10 mouse cellular contexts compared by ENCODE assay signal in genomic region chr17:56337190-56337589, GRCm38 (mm10). TPM values are rescaled to one million over a fixed set of nuclear protein-coding genes. Genes with fewer than 3 reads are reported as not detected.
A peak's percentile ranks its signal among the peaks of the same experiment; 100 is the strongest.
DNase-seq lines count a peak whose midpoint lies in the region; ATAC-seq and TF ChIP-seq lines count a peak whose summit lies in the region.
"Had no signal": no experiment of that assay in that cellular context is flagged by ENCODE, and none has a peak within 500 bp of the region (broad histone marks: within the 10 kb centered on the region; RNA-seq: fewer than 3 reads in every experiment).

No protein-coding gene starts in this region.

- no peaks in the 10 kb centered on the region for H3K9me3 ChIP-seq in forebrain, embryonic 11.5 days (ENCODE audit: control insufficient read depth, low read length)
- no peaks in the 10 kb centered on the region for H3K9me3 ChIP-seq in forebrain, embryonic 15.5 days

- TF ChIP-seq CTCF in bone marrow, adult 2 months (IDR thresholded peaks at IDR 0.05; ENCODE audit: control insufficient read depth, insufficient read depth, low read length), result peak; percentile 49; the same call in 1 of the 2 replicates
- peak; percentile 79 for TF ChIP-seq CTCF in gastrocnemius, adult 2 months (IDR thresholded peaks at IDR 0.05)
- TF ChIP-seq CTCF in lung, adult 2 months (IDR thresholded peaks at IDR 0.05; ENCODE audit: insufficient read depth, low read length), result peak; percentile 68
- TF ChIP-seq CTCF in small intestine, adult 2 months (IDR thresholded peaks at IDR 0.05; ENCODE audit: extremely low read depth, insufficient read length, insufficient replicate concordance, low read depth, low read length), result peak; percentile 69

- no peak overlapping the region for H3K4me2 ChIP-seq in forebrain, embryonic 11.5 days (ENCODE audit: low read depth, low read length, severe bottlenecking)
- H3K4me2 ChIP-seq in forebrain, embryonic 15.5 days (replicated peaks), result no peak overlapping the region

- WGBS in forebrain, embryonic 11.5 days, result 72% methylated on average over 4 of the region's 4 CpGs
- WGBS in forebrain, embryonic 15.5 days, result 52% methylated on average over 4 of the region's 4 CpGs
- WGBS in bone marrow, adult 2 months, result 7% methylated on average over 4 of the region's 4 CpGs
- whole genome bisulfite sequencing in lung, adult 2 months, result 11% methylated on average over 4 of the region's 4 CpGs
- 12% methylated on average over 4 of the region's 4 CpGs for WGBS in small intestine, adult 2 months

- H3K27me3 ChIP-seq in forebrain, embryonic 11.5 days (ENCODE audit: control insufficient read depth, insufficient read depth, low read length), result no peaks in the 10 kb centered on the region
- no peaks in the 10 kb centered on the region for H3K27me3 ChIP-seq in forebrain, embryonic 15.5 days
- H3K27me3 ChIP-seq in small intestine, adult 2 months (ENCODE audit: control insufficient read depth, insufficient read depth, low read length), result no peaks in the 10 kb centered on the region

- no peaks in the 10 kb centered on the region for H3K36me3 ChIP-seq in forebrain, embryonic 11.5 days (ENCODE audit: control insufficient read depth, insufficient read depth, low read length)
- H3K36me3 ChIP-seq in forebrain, embryonic 15.5 days, result no peaks in the 10 kb centered on the region
- no peaks in the 10 kb centered on the region for H3K36me3 ChIP-seq in small intestine, adult 2 months (ENCODE audit: control insufficient read depth, insufficient read depth, low read length)

- no peak overlapping the region for H3K9ac ChIP-seq in forebrain, embryonic 11.5 days (ENCODE audit: low read length)
- no peak overlapping the region for H3K9ac ChIP-seq in forebrain, embryonic 15.5 days (replicated peaks)

- H3K4me3 ChIP-seq in forebrain, embryonic 11.5 days (ENCODE audit: low read depth, low read length), result no peak overlapping the region
- no peak overlapping the region for H3K4me3 ChIP-seq in forebrain, embryonic 15.5 days
- H3K4me3 ChIP-seq in bone marrow, adult 2 months (replicated peaks; ENCODE audit: control insufficient read depth, low read depth, low read length), result no peak overlapping the region
- no peak overlapping the region for H3K4me3 ChIP-seq in gastrocnemius, adult 2 months
- no peak overlapping the region for H3K4me3 ChIP-seq in lung, adult 2 months (replicated peaks; ENCODE audit: extremely low read depth, low read depth, low read length)
- H3K4me3 ChIP-seq in small intestine, adult 2 months (ENCODE audit: low read depth, low read length), result no peak overlapping the region

- TF ChIP-seq POLR2A in bone marrow, adult 2 months (IDR thresholded peaks at IDR 0.05; ENCODE audit: borderline replicate concordance, control insufficient read depth, low read depth, low read length), result no peak
- TF ChIP-seq POLR2A in lung, adult 2 months (IDR thresholded peaks at IDR 0.05; ENCODE audit: borderline replicate concordance, extremely low read depth, low read depth, low read length), result no peak
- no peak for TF ChIP-seq POLR2A in small intestine, adult 2 months (IDR thresholded peaks at IDR 0.05; ENCODE audit: low read depth, low read length)

- ATAC-seq in forebrain, embryonic 11.5 days (replicated peaks; ENCODE audit: low FRiP score), result no peak
- ATAC-seq in forebrain, embryonic 15.5 days (replicated peaks), result no peak

- DNase-seq in forebrain, embryonic 11.5 days (ENCODE audit: low spot score), result peak; percentile 71
- peak; percentile 65 for DNase-seq in A20 (ENCODE audit: low read depth, low spot score)
- DNase-seq in gastrocnemius, adult 2 months, result peak; percentile 67
- peak; percentile 69 to 76 for DNase-seq in kidney, adult 8-10 months
- peak; percentile 47 for DNase-seq in lung, adult 2 months

- 0 out of 2 replicates have a peak, but pooled peaks cover 2% of the 10 kb centered on the region for H3K4me1 ChIP-seq in forebrain, embryonic 11.5 days (replicated peaks; ENCODE audit: control insufficient read depth, insufficient read depth, low read length)
- H3K4me1 ChIP-seq in forebrain, embryonic 15.5 days, result peaks cover 25% of the 10 kb centered on the region
- H3K4me1 ChIP-seq in bone marrow, adult 2 months (ENCODE audit: control insufficient read depth, insufficient read depth, low read length), result peaks cover 2% of the 10 kb centered on the region; the same call in 1 of the 2 replicates
- peaks cover 20% of the 10 kb centered on the region for H3K4me1 ChIP-seq in lung, adult 2 months (ENCODE audit: control insufficient read depth, insufficient read depth, low read length)
- peaks cover 9% of the 10 kb centered on the region; the same call in 1 of the 2 replicates for H3K4me1 ChIP-seq in small intestine, adult 2 months (ENCODE audit: control insufficient read depth, insufficient read depth, insufficient read length, low read length)

- intact Hi-C loops in gastrocnemius, adult 2 months (cut with DNase I), result loop anchor here (10.0 kb wide), 1 partner anchor 202 kb away; no protein-coding TSS in a partner anchor

- no peak overlapping the region for H3K27ac ChIP-seq in forebrain, embryonic 11.5 days (ENCODE audit: low read depth, low read length)
- no peak overlapping the region for H3K27ac ChIP-seq in forebrain, embryonic 15.5 days (replicated peaks)
- no peak overlapping the region for H3K27ac ChIP-seq in bone marrow, adult 2 months (ENCODE audit: control insufficient read depth, insufficient read depth, low read depth, low read length, poor library complexity)
- peak overlapping the region; percentile 35; the same call in 1 of the 2 replicates for H3K27ac ChIP-seq in gastrocnemius, adult 2 months
- no peak overlapping the region for H3K27ac ChIP-seq in small intestine, adult 2 months (ENCODE audit: insufficient read depth, low read depth, low read length)

RNA-seq across cellular contexts. Expression of gene Kdm4b, which starts 11.3 kb away (rescaled TPM):
- polyA plus RNA-seq in forebrain, embryonic 11.5 days (2014; fragmentation: Nextera tagmentation; extraction: Ambion mirVana), result 52.1 TPM in 2 replicates
- polyA plus RNA-seq in forebrain, embryonic 15.5 days (2015; fragmentation: Nextera tagmentation; extraction: Ambion mirVana), result 81.2 and 81.5 TPM in 2 replicates
- 15.7 and 74.9 TPM in 2 replicates for polyA plus RNA-seq in bone marrow, adult 2 months (2011; ENCODE audit: insufficient read depth, insufficient read length, low replicate concordance, missing spikeins)
- 10 to 100 TPM; 25.6 to 27.3 TPM for total RNA-seq in gastrocnemius, adult 2 months (2021)
- 39.9 and 46.1 TPM in 2 replicates for polyA plus RNA-seq in lung, adult 2 months (2012; rRNA removed)
- 20.5 and 38.3 TPM in 2 replicates for polyA plus RNA-seq in small intestine, adult 2 months (2012; rRNA removed)

RNA-seq across cellular contexts. Expression of gene Uhrf1, which starts 34.1 kb away (rescaled TPM):
- 197 and 223 TPM in 2 replicates for polyA plus RNA-seq in forebrain, embryonic 11.5 days (2014; fragmentation: Nextera tagmentation; extraction: Ambion mirVana)
- polyA plus RNA-seq in forebrain, embryonic 15.5 days (2015; fragmentation: Nextera tagmentation; extraction: Ambion mirVana), result 55.6 and 65.1 TPM in 2 replicates
- polyA plus RNA-seq in bone marrow, adult 2 months (2011; ENCODE audit: insufficient read depth, insufficient read length, low replicate concordance, missing spikeins), result 77.5 and 109 TPM in 2 replicates
- 1 to 10 TPM; 1.3 to 2.1 TPM for total RNA-seq in gastrocnemius, adult 2 months (2021)
- 2.6 and 3.2 TPM in 2 replicates for polyA plus RNA-seq in lung, adult 2 months (2012; rRNA removed)
- polyA plus RNA-seq in small intestine, adult 2 months (2012; rRNA removed), result 7.6 and 16.3 TPM in 2 replicates

RNA-seq across cellular contexts. Expression of gene Arrdc5, which starts 37.1 kb away (rescaled TPM):
- not detected in 2 replicates for polyA plus RNA-seq in forebrain, embryonic 11.5 days (2014; fragmentation: Nextera tagmentation; extraction: Ambion mirVana)
- polyA plus RNA-seq in forebrain, embryonic 15.5 days (2015; fragmentation: Nextera tagmentation; extraction: Ambion mirVana), result not detected in 2 replicates
- not detected in 2 replicates for polyA plus RNA-seq in bone marrow, adult 2 months (2011; ENCODE audit: insufficient read depth, insufficient read length, low replicate concordance, missing spikeins)
- total RNA-seq in gastrocnemius, adult 2 months (2021), result not detected
- not detected in 2 replicates for polyA plus RNA-seq in lung, adult 2 months (2012; rRNA removed)
- polyA plus RNA-seq in small intestine, adult 2 months (2012; rRNA removed), result not detected in 2 replicates
- total RNA-seq: ES-E14 had no signal
- polyA plus RNA-seq: large intestine, adult 2 months had no signal

RNA-seq across cellular contexts. Expression of gene Plin3, which starts 44.5 kb away (rescaled TPM):
- 37.5 and 44.6 TPM in 2 replicates for polyA plus RNA-seq in forebrain, embryonic 11.5 days (2014; fragmentation: Nextera tagmentation; extraction: Ambion mirVana)
- polyA plus RNA-seq in forebrain, embryonic 15.5 days (2015; fragmentation: Nextera tagmentation; extraction: Ambion mirVana), result 10.9 and 13.6 TPM in 2 replicates
- 10.9 and 29.6 TPM in 2 replicates for polyA plus RNA-seq in bone marrow, adult 2 months (2011; ENCODE audit: insufficient read depth, insufficient read length, low replicate concordance, missing spikeins)
- total RNA-seq in gastrocnemius, adult 2 months (2021), result 10 to 100 TPM; 42.4 to 75.0 TPM
- polyA plus RNA-seq in lung, adult 2 months (2012; rRNA removed), result 39.4 and 39.6 TPM in 2 replicates
- 137 and 299 TPM in 2 replicates for polyA plus RNA-seq in small intestine, adult 2 months (2012; rRNA removed)
